Mouse (Mus musculus) liver, embryonic 13.5 days (tissue): ENCODE data around the gene Stk17b. TPM values are rescaled to one million over a fixed set of nuclear protein-coding genes. Genes with fewer than 3 reads are reported as not detected.
A peak's percentile ranks its signal among the peaks of the same experiment; 100 is the strongest.
"Not testable (repeated sequence)": the region's sequence is repeated elsewhere in the genome, so short reads cannot be mapped to it uniquely, and the experiment has no call there.

ENCODE experiments used
- ATAC-seq: fragments of 200-750 bp; cut with Nextera tagmentation; 2 replicates; pipeline ENCODE4 v1.8.0; 2017; ENCODE audit warnings: low read depth, mild to moderate bottlenecking, moderate number of reproducible peaks, moderate library complexity
- DNase-seq: peaks from one replicate; pipeline ENCODE4 v3.0.0; 2022
- H3K27ac ChIP-seq: fragments of 300-500 bp; sonication (generic); 2 replicates; pipeline ENCODE4 v1.5.1; 2015; ENCODE audit warnings: moderate library complexity, mild to moderate bottlenecking, inconsistent platforms
- H3K27me3 ChIP-seq: fragments of 300-500 bp; sonication (generic); 2 replicates; pipeline ENCODE4 v1.6.1; 2015; ENCODE audit warnings: mild to moderate bottlenecking, inconsistent platforms
- H3K36me3 ChIP-seq: fragments of 300-500 bp; sonication (generic); 2 replicates; pipeline ENCODE4 v1.6.1; 2015; ENCODE audit warnings: mild to moderate bottlenecking, inconsistent platforms
- H3K4me1 ChIP-seq: fragments of 300-500 bp; sonication (generic); replicated peaks from 2 replicates; pipeline ENCODE4 v1.6.1; 2015; ENCODE audit warnings: inconsistent platforms
- H3K4me2 ChIP-seq: fragments of 300-500 bp; sonication (generic); 2 replicates; pipeline ENCODE4 v1.6.1; 2015; ENCODE audit warnings: inconsistent platforms, mild to moderate bottlenecking, moderate library complexity
- H3K4me3 ChIP-seq: fragments of 300-500 bp; sonication (generic); replicated peaks from 2 replicates; pipeline ENCODE4 v1.5.1; 2015; ENCODE audit warnings: mild to moderate bottlenecking, inconsistent platforms
- H3K9ac ChIP-seq: fragments of 300-500 bp; sonication (generic); 2 replicates; pipeline ENCODE4 v1.6.1; 2015; ENCODE audit warnings: mild to moderate bottlenecking, inconsistent platforms
- H3K9me3 ChIP-seq: fragments of 300-500 bp; sonication (generic); replicated peaks from 2 replicates; pipeline ENCODE4 v1.6.1; 2016; ENCODE audit warnings: inconsistent platforms
- WGBS: fragments of 180-500 bp; shearing (Covaris S2); methylation state at CpG from one replicate; pipeline ENCODE4 v1.1.7; 2015; ENCODE audit not compliant: insufficient replicate concordance; 5-methylcytosine and 5-hydroxymethylcytosine counted together
- polyA plus RNA-seq: library from polyadenylated mRNA; unstranded; fragments of >200 nt; fragmentation: Nextera tagmentation; extraction: Ambion mirVana; gene quantifications from 2 replicates; pipeline ENCODE4 v1.2.1, GENCODE M21; 2015

Stk17b gene
- polyA plus RNA-seq, 1 experiment from 2014 or later = 16.7 TPM

- 63% methylated on average over 5 of the region's 5 CpGs for WGBS
- ATAC-seq (no peak), DNase-seq (no peak)
- Histone ChIP-seq H3K9me3 (no peaks in the 10 kb centered on the region), H3K27me3 (no peaks in the 10 kb centered on the region), H3K4me3 (no peak overlapping the region), H3K4me1 (no peaks in the 10 kb centered on the region), H3K9ac (no peak overlapping the region), H3K27ac (no peak overlapping the region), H3K36me3 (no peaks in the 10 kb centered on the region), H3K4me2 (no peak overlapping the region)
These were observed 64.2 kb downstream of the Stk17b start for GRCm38 (mm10) chr1:53720601-53721351.

- Histone ChIP-seq H3K9ac (no peak overlapping the region), H3K4me3 (no peak overlapping the region), H3K27me3 (no peaks in the 10 kb centered on the region), H3K9me3 (no peaks in the 10 kb centered on the region), H3K27ac (no peak overlapping the region), H3K36me3 (no peaks in the 10 kb centered on the region), H3K4me1 (no peaks in the 10 kb centered on the region), H3K4me2 (no peak overlapping the region)
- WGBS = 61% methylated on average over 1 of the region's 1 CpGs
- ATAC-seq (no peak), DNase-seq (no peak)
These were observed 69.0 kb downstream of the Stk17b start for GRCm38 (mm10) chr1:53715966-53716515.

DNA sequence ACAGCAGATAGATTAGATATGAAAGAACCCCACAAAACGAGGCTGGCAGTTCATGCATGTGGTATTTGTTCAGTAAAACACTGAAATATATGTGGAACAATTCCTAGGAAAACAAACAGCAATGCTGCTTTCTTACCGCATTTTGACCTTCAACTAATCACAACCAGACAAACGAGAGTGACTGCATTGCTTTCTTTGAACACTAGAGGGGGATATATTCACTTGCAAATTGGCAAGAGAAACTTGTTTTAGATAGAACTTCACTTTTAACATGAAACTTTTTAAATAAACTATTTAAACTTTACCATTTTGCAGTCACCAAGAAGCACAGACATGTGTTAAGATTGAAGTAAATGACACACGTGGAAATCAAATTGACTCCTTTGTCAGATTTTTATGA, 69.6 kb downstream of the Stk17b start:
- Histone ChIP-seq H3K27ac (no peak overlapping the region), H3K36me3 (no peaks in the 10 kb centered on the region), H3K4me3 (no peak overlapping the region), H3K9ac (no peak overlapping the region), H3K4me1 (no peaks in the 10 kb centered on the region), H3K4me2 (no peak overlapping the region), H3K27me3 (no peaks in the 10 kb centered on the region), H3K9me3 (no peaks in the 10 kb centered on the region)
- WGBS = 6% methylated on average over 4 of the region's 4 CpGs
- ATAC-seq (no peak), DNase-seq (no peak)

- not testable (repeated sequence) for DNase-seq, ATAC-seq, H3K4me2 ChIP-seq, H3K9me3 ChIP-seq, H3K36me3 ChIP-seq, H3K4me1 ChIP-seq, H3K27me3 ChIP-seq, H3K9ac ChIP-seq, H3K4me3 ChIP-seq, H3K27ac ChIP-seq
- 64% methylated on average over 3 of the region's 3 CpGs for WGBS
These were observed 71.6 kb downstream of the Stk17b start for GRCm38 (mm10) chr1:53713383-53713782.

- no peak overlapping the region for H3K4me2 ChIP-seq
- H3K9me3 ChIP-seq = no peaks in the 10 kb centered on the region
- 73% methylated on average over 9 of the region's 9 CpGs for WGBS
- no peak overlapping the region for H3K9ac ChIP-seq
- H3K36me3 ChIP-seq = no peaks in the 10 kb centered on the region
- H3K27me3 ChIP-seq = no peaks in the 10 kb centered on the region
- H3K4me1 ChIP-seq = 0 out of 2 replicates have a peak, but pooled peaks cover 2% of the 10 kb centered on the region
- DNase-seq = no peak
- H3K4me3 ChIP-seq = no peak overlapping the region
- no peak overlapping the region for H3K27ac ChIP-seq
- no peak for ATAC-seq
These were observed 74.0 kb downstream of the Stk17b start for GRCm38 (mm10) chr1:53711069-53711468.

GRCm38 (mm10) chr1:53709602-53710001, 75.4 kb downstream of the Stk17b start:
- not testable (repeated sequence) for H3K9ac ChIP-seq, H3K4me3 ChIP-seq, H3K4me2 ChIP-seq, H3K4me1 ChIP-seq, H3K36me3 ChIP-seq, H3K9me3 ChIP-seq, ATAC-seq, H3K27me3 ChIP-seq, H3K27ac ChIP-seq, DNase-seq
- WGBS = 60% methylated on average over 5 of the region's 5 CpGs

DNA sequence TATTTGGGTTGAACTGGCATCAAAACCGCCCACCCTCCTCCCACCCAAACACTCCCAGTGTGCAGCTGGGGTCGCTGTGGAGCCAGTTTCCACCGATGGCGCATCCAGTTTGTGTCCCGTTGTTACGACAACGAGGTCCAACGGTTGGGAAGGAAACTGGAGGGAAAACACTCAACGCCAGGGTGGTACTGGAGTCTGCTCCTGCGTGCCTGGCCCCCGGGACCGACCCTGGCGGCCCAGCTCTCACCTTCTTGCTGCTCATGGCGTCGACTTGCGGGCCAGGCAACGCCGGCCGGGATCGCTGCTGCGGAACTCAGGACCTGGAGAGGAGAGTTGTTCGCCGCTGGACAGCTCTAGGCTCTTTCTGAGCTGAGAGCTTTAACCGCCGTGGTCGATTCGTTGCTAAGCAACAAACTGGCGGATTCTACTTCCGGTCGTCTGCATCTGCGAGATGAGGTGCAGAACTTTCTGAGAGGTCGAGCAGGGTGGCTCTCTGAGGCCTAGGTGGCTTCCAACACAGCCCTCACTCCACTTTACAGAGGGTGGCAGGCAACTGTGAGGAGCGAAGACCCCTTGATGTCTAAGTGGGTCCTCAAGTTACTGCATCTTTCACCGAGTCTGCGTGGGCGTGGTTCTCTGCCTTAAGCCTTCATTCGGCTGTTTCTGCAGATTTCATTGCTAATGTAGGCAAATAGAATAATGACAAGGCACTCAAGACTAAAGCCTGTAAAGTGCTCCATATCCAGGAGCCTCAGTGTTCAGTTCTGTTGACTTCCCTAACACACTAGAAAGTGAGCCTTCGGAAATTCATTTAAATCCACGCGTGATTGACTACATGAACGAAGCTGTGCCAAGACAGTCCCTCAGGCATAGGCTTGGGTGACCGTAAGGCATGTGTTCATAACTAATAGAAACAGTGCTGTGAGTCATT, 78.3 kb downstream of the Stk17b start, which contains the start of gene Dnah7a:
Gene Dnah7a (minus strand): TSS at position 354 of the 931 bp plus-strand sequence.
- H3K27me3 ChIP-seq = no peaks in the 10 kb centered on the region
- peak within 1 kb of the TSS; percentile 42 for H3K4me3 ChIP-seq
- no peak within 1 kb of the TSS for H3K27ac ChIP-seq
- H3K36me3 ChIP-seq = no peaks in the 10 kb centered on the region
- DNase-seq (no peak), ATAC-seq (no peak)
- no peak within 1 kb of the TSS for H3K9ac ChIP-seq
- peak within 1 kb of the TSS; percentile 67 for H3K4me2 ChIP-seq
- H3K4me1 ChIP-seq = 0 out of 2 replicates have a peak, but pooled peaks cover 2% of the 10 kb centered on the region
- 13% methylated on average over 42 of the region's 42 CpGs for WGBS
- H3K9me3 ChIP-seq = no peaks in the 10 kb centered on the region

Other genes starting within 250 kb of the Stk17b start
- gene Dnah7a, start 78.4 kb downstream of the Stk17b start, polyA plus RNA-seq = not detected in 2 replicates